Mouse (Mus musculus) forelimb bud, embryonic 11.5 days (tissue): ENCODE results near the gene 4930455H04Rik.

Experiments used
- DNase-seq: peaks from one replicate; pipeline ENCODE4 v3.0.0-alpha.2; 2012; ENCODE audit warnings: low read depth, low spot score

Gene 4930455H04Rik

GRCm38 (mm10) chr3:116966800-116967199 is 1.3 kb upstream of the 4930455H04Rik start:
- no peak for DNase-seq

- DNase-seq: no peak
Observed at GRCm38 (mm10) chr3:116967436-116967835, 631 bp upstream of the 4930455H04Rik start.

- peak; percentile 41 for DNase-seq
Observed at GRCm38 (mm10) chr3:116968540-116968997, 502 bp downstream of the 4930455H04Rik start, which contains the start of gene Palmd. Palmd (minus strand) TSS chr3:116968987.

- no peak for DNase-seq
Observed at GRCm38 (mm10) chr3:116969003-116969402, 936 bp downstream of the 4930455H04Rik start.

- DNase-seq: no peak
Observed at GRCm38 (mm10) chr3:116969786-116970185, 1.7 kb downstream of the 4930455H04Rik start.

- no peak for DNase-seq
Observed at GRCm38 (mm10) chr3:116981811-116982575, 13.9 kb downstream of the 4930455H04Rik start.

- no peak for DNase-seq
Observed at GRCm38 (mm10) chr3:116985042-116985455, 17.0 kb downstream of the 4930455H04Rik start.

- no peak for DNase-seq
Observed at GRCm38 (mm10) chr3:116985741-116986140, 17.7 kb downstream of the 4930455H04Rik start.

- no peak for DNase-seq
Observed at GRCm38 (mm10) chr3:116986451-116986850, 18.4 kb downstream of the 4930455H04Rik start.

GRCm38 (mm10) chr3:116988221-116988620 is 20.2 kb downstream of the 4930455H04Rik start:
- no peak for DNase-seq

GRCm38 (mm10) chr3:116991180-116991579 is 23.1 kb downstream of the 4930455H04Rik start:
- no peak for DNase-seq

- no peak for DNase-seq
Observed at GRCm38 (mm10) chr3:116993011-116993410, 24.9 kb downstream of the 4930455H04Rik start.

GRCm38 (mm10) chr3:117001686-117002485 is 33.8 kb downstream of the 4930455H04Rik start:
- DNase-seq: no peak

- no peak for DNase-seq
Observed at GRCm38 (mm10) chr3:117003379-117003778, 35.3 kb downstream of the 4930455H04Rik start.

- DNase-seq: no peak
Observed at GRCm38 (mm10) chr3:117006636-117007035, 38.6 kb downstream of the 4930455H04Rik start.

GRCm38 (mm10) chr3:117007340-117007739 is 39.3 kb downstream of the 4930455H04Rik start:
- no peak for DNase-seq

GRCm38 (mm10) chr3:117010182-117010581 is 42.1 kb downstream of the 4930455H04Rik start:
- DNase-seq: no peak

GRCm38 (mm10) chr3:117020319-117020718 is 52.3 kb downstream of the 4930455H04Rik start:
- no peak for DNase-seq

GRCm38 (mm10) chr3:117021907-117022306 is 53.8 kb downstream of the 4930455H04Rik start:
- no peak for DNase-seq

GRCm38 (mm10) chr3:117024111-117024510 is 56.0 kb downstream of the 4930455H04Rik start:
- DNase-seq: no peak

- DNase-seq: no peak
Observed at GRCm38 (mm10) chr3:117024557-117024956, 56.5 kb downstream of the 4930455H04Rik start.

GRCm38 (mm10) chr3:117025421-117025820 is 57.4 kb downstream of the 4930455H04Rik start:
- DNase-seq: no peak
